Mouse (Mus musculus) heart, adult 11 months (tissue): ENCODE measurements around the gene Vmn1r235.
A peak's percentile ranks its signal among the peaks of the same experiment; 100 is the strongest.

Experiments
- DNase-seq: peaks from one replicate; pipeline ENCODE4 v3.0.0; 2022

Gene Vmn1r235

GRCm38 (mm10) chr17:21256111-21256510, at the start of gene Vmn1r235:
Vmn1r235 (plus strand) TSS chr17:21256411.
- DNase-seq: no peak

DNA sequence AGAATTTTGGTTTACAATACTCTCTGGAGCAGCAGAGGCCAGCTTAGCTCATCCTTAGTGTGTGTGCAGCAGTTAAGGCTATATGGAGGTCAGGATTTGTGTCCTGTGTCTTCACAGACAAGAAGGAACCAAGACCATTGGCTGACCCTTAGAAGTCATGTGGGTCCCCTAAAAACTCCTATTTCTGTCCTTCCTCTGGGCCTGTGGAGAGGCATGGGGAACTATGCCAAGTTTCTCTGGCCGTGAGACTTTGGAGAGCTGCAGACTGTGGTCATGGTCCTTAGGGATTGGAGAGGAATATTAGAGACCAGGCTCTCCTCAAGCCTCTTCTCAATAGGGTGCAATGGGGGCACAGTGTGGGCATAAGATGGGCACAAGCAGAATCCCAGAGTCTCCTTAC, 45.1 kb upstream of the Vmn1r235 start:
- peak; percentile 95 for DNase-seq

DNA sequence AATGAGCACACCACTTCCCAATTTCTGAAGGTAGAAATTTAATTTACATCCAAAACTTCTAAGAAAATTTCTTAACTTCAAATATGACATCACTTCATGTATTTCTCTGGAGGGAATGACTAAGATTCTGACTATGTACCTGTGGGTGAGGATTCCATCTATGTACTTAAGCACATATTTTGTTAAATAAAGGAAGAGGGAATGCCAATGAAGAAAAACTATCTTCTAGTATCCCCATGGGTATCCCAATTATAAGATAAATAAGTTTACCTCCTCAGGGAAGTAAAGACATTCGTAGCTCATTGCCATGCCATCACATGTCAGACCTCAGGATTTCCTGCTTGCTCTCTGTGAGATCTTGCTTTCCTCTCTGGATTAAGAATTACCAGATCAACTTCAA, 30.4 kb upstream of the Vmn1r235 start, which contains the start of gene Vmn1r234:
Gene Vmn1r234, plus strand, starts transcription at position 301 of the 400 bp plus-strand sequence.
- no peak for DNase-seq

GRCm38 (mm10) chr17:21231654-21232053, 24.6 kb upstream of the Vmn1r235 start:
- peak; percentile 83 for DNase-seq

GRCm38 (mm10) chr17:21272103-21272502, 15.9 kb downstream of the Vmn1r235 start:
- DNase-seq: peak; percentile 80

- no peak for DNase-seq
Measured at GRCm38 (mm10) chr17:21282642-21283041, 26.4 kb downstream of the Vmn1r235 start, which contains the start of gene Vmn1r236. Vmn1r236 (plus strand) TSS chr17:21282942.

GRCm38 (mm10) chr17:21284395-21284794, 28.2 kb downstream of the Vmn1r235 start:
- DNase-seq: no peak

- no peak for DNase-seq
Measured at GRCm38 (mm10) chr17:21289695-21290094, 33.5 kb downstream of the Vmn1r235 start.

- DNase-seq: no peak
Measured at GRCm38 (mm10) chr17:21311565-21311964, 55.4 kb downstream of the Vmn1r235 start, which contains the start of gene Vmn1r237. Vmn1r237 (plus strand) TSS chr17:21311865.
